In the genomic region with DNA sequence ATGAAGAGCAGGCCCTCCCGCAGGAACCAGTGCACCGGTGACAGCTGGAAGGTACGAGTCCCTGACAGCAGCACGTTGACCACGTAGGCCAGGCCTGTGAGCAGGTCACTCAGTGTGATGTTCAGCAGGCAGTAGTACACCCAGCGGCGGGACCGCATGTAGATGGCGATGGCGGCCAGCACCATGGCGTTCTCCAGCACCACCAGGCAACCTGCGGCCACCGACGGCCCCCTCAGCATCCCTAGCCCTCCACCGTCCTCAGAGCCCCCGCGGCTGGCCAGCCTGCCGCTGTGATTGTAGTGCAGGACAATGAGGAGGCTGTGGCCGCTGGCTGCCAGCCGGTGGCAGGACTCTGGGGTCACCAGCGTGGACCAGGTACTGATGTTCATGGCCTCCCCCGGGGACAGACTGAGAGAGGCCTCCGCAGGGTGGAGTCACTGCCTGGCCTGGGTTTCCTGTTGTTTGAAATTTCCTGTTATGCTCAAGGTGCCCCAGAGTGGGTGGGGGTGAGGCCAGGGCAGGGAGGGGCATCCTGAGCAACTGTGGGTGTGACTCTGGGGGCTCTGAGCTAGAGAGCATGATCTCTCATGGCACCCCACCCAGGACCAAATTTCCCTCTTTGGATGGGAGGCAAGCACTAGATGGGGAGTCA, we compare ENCODE assay signal across 8 mouse cellular contexts. TPM values are rescaled to one million over a fixed set of nuclear protein-coding genes. Genes with fewer than 3 reads are reported as not detected.
DNase-seq lines count a peak whose midpoint lies in the region; ATAC-seq and TF ChIP-seq lines count a peak whose summit lies in the region.

No protein-coding gene starts in this region.

- H3K9me3 ChIP-seq in forebrain, embryonic 10.5 days = no peaks in the 10 kb centered on the region
- H3K9me3 ChIP-seq in forebrain, postnatal 0 days (ENCODE audit: low read length) = no peaks in the 10 kb centered on the region
- H3K9me3 ChIP-seq in lung, embryonic 16.5 days (ENCODE audit: control insufficient read depth, low read length) = no peaks in the 10 kb centered on the region

- DNase-seq in forebrain, embryonic 10.5 days (ENCODE audit: extremely low spot score, low spot score) = no peak
- no peak for DNase-seq in forebrain, postnatal 0 days
- DNase-seq in B cell, adult 2 months = peak; percentile 78 to 81
- DNase-seq in heart, postnatal 25 days (ENCODE audit: low spot score) = peak; percentile 44
- DNase-seq in thymus, postnatal 14 days = peak; percentile 89
- DNase-seq in right cerebral cortex, adult 18-20 months = no peak
- DNase-seq in right cerebral cortex, adult 2 months (ENCODE audit: low spot score in 2 of 2) = no peak

- H3K36me3 ChIP-seq in forebrain, embryonic 10.5 days (replicated peaks) = no peaks in the 10 kb centered on the region
- H3K36me3 ChIP-seq in forebrain, postnatal 0 days (ENCODE audit: insufficient read depth) = no peaks in the 10 kb centered on the region
- H3K36me3 ChIP-seq in lung, embryonic 16.5 days (ENCODE audit: control insufficient read depth, insufficient read depth, low read length) = no peaks in the 10 kb centered on the region

- peaks cover 46% of the 10 kb centered on the region for H3K4me1 ChIP-seq in forebrain, embryonic 10.5 days
- peaks cover 14% of the 10 kb centered on the region for H3K4me1 ChIP-seq in forebrain, postnatal 0 days (ENCODE audit: insufficient read depth)
- H3K4me1 ChIP-seq in lung, embryonic 16.5 days (replicated peaks; ENCODE audit: control insufficient read depth, insufficient read depth, low read length) = peaks cover 11% of the 10 kb centered on the region

- no peak overlapping the region for H3K4me2 ChIP-seq in forebrain, postnatal 0 days (ENCODE audit: low read depth)
- H3K4me2 ChIP-seq in lung, embryonic 16.5 days (ENCODE audit: low read depth, low read length) = peak overlapping the region; percentile 33

- intact Hi-C loops in heart, postnatal 25 days (cut with DNase I) = no loop called here

- TF ChIP-seq CTCF in forebrain, postnatal 0 days (IDR thresholded peaks at IDR 0.05; ENCODE audit: low read depth) = no peak

- no peak overlapping the region for H3K9ac ChIP-seq in forebrain, postnatal 0 days
- no peak overlapping the region for H3K9ac ChIP-seq in lung, embryonic 16.5 days (ENCODE audit: low read length)

- WGBS in forebrain, embryonic 10.5 days = 87% methylated on average over 23 of the region's 23 CpGs
- 87% methylated on average over 23 of the region's 23 CpGs for WGBS in forebrain, postnatal 0 days
- WGBS in lung, embryonic 16.5 days = 61% methylated on average over 23 of the region's 23 CpGs

- H3K27ac ChIP-seq in forebrain, embryonic 10.5 days = peak overlapping the region; percentile 40; the same call in 1 of the 2 replicates
- no peak overlapping the region for H3K27ac ChIP-seq in forebrain, postnatal 0 days (ENCODE audit: low read depth, low read length)
- no peak overlapping the region for H3K27ac ChIP-seq in lung, embryonic 16.5 days (ENCODE audit: low read length)

- H3K4me3 ChIP-seq in forebrain, embryonic 10.5 days = no peak overlapping the region
- no peak overlapping the region for H3K4me3 ChIP-seq in forebrain, postnatal 0 days (ENCODE audit: low read depth, low read length)
- H3K4me3 ChIP-seq in lung, embryonic 16.5 days (ENCODE audit: low read length) = peak overlapping the region; percentile 11; the same call in 1 of the 2 replicates

- H3K27me3 ChIP-seq in forebrain, embryonic 10.5 days (ENCODE audit: poor library complexity, severe bottlenecking) = peaks cover 14% of the 10 kb centered on the region
- peaks cover 2% of the 10 kb centered on the region for H3K27me3 ChIP-seq in forebrain, postnatal 0 days (ENCODE audit: insufficient read depth, low read length)
- H3K27me3 ChIP-seq in lung, embryonic 16.5 days (ENCODE audit: control insufficient read depth, insufficient read depth, low read depth, low read length) = no peaks in the 10 kb centered on the region; the same call in 1 of the 2 replicates

- no peak for ATAC-seq in forebrain, postnatal 0 days
- no peak for ATAC-seq in lung, embryonic 16.5 days (ENCODE audit: low read depth)

RNA-seq across cellular contexts. Expression of a gene that starts 0.6 kb away (rescaled TPM):
- 0.32 and 0.33 TPM in 2 replicates for polyA plus RNA-seq in forebrain, embryonic 10.5 days (2016; fragmentation: Nextera tagmentation; extraction: Ambion mirVana)
- total RNA-seq in forebrain, postnatal 0 days (2014; rRNA removed) = 0.38 TPM in 1 of 2 replicates, not detected in the other
- polyA plus RNA-seq in forebrain, postnatal 0 days (2015; fragmentation: Nextera tagmentation; extraction: Ambion mirVana) = 0.31 and 0.39 TPM in 2 replicates
- 1 to 10 TPM; 1.0 to 1.1 TPM for total RNA-seq in heart, postnatal 25 days (2021)
- 2.8 and 4.1 TPM in 2 replicates for polyA plus RNA-seq in lung, embryonic 16.5 days (2015; fragmentation: Nextera tagmentation; extraction: Ambion mirVana)

RNA-seq across cellular contexts. Expression of a gene that starts 3.2 kb away (rescaled TPM):
- 88.2 and 90.4 TPM in 2 replicates for polyA plus RNA-seq in forebrain, embryonic 10.5 days (2016; fragmentation: Nextera tagmentation; extraction: Ambion mirVana)
- total RNA-seq in forebrain, postnatal 0 days (2014; rRNA removed) = 83.3 and 105 TPM in 2 replicates
- 57.1 and 65.0 TPM in 2 replicates for polyA plus RNA-seq in forebrain, postnatal 0 days (2015; fragmentation: Nextera tagmentation; extraction: Ambion mirVana)
- total RNA-seq in heart, postnatal 25 days (2021) = 10 to 100 TPM; 65.3 to 65.6 TPM
- polyA plus RNA-seq in lung, embryonic 16.5 days (2015; fragmentation: Nextera tagmentation; extraction: Ambion mirVana) = 82.9 and 83.6 TPM in 2 replicates

RNA-seq across cellular contexts. Expression of a gene that starts 16.9 kb away (rescaled TPM):
- polyA plus RNA-seq in forebrain, embryonic 10.5 days (2016; fragmentation: Nextera tagmentation; extraction: Ambion mirVana) = 3.1 and 5.6 TPM in 2 replicates
- 122 and 166 TPM in 2 replicates for total RNA-seq in forebrain, postnatal 0 days (2014; rRNA removed)
- 59.9 and 71.3 TPM in 2 replicates for polyA plus RNA-seq in forebrain, postnatal 0 days (2015; fragmentation: Nextera tagmentation; extraction: Ambion mirVana)
- under 1 TPM; 0.17 to 0.47 TPM for total RNA-seq in heart, postnatal 25 days (2021)
- 0.40 and 0.67 TPM in 2 replicates for polyA plus RNA-seq in lung, embryonic 16.5 days (2015; fragmentation: Nextera tagmentation; extraction: Ambion mirVana)

RNA-seq across cellular contexts. Expression of a gene that starts 24.6 kb away (rescaled TPM):
- polyA plus RNA-seq in forebrain, embryonic 10.5 days (2016; fragmentation: Nextera tagmentation; extraction: Ambion mirVana) = 0.84 and 1.1 TPM in 2 replicates
- total RNA-seq in forebrain, postnatal 0 days (2014; rRNA removed) = 1.3 and 1.5 TPM in 2 replicates
- 1.3 and 1.6 TPM in 2 replicates for polyA plus RNA-seq in forebrain, postnatal 0 days (2015; fragmentation: Nextera tagmentation; extraction: Ambion mirVana)
- 1 to 10 TPM in 1 of 2 experiments, under 1 TPM in 1; 0.81 to 1.0 TPM for total RNA-seq in heart, postnatal 25 days (2021)
- 1.8 and 2.2 TPM in 2 replicates for polyA plus RNA-seq in lung, embryonic 16.5 days (2015; fragmentation: Nextera tagmentation; extraction: Ambion mirVana)

RNA-seq across cellular contexts. Expression of a gene that starts 43.9 kb away (rescaled TPM):
- 7.3 and 8.6 TPM in 2 replicates for polyA plus RNA-seq in forebrain, embryonic 10.5 days (2016; fragmentation: Nextera tagmentation; extraction: Ambion mirVana)
- total RNA-seq in forebrain, postnatal 0 days (2014; rRNA removed) = 9.0 and 14.5 TPM in 2 replicates
- polyA plus RNA-seq in forebrain, postnatal 0 days (2015; fragmentation: Nextera tagmentation; extraction: Ambion mirVana) = 14.8 and 23.1 TPM in 2 replicates
- total RNA-seq in heart, postnatal 25 days (2021) = 100 to 1,000 TPM; 110 to 130 TPM
- polyA plus RNA-seq in lung, embryonic 16.5 days (2015; fragmentation: Nextera tagmentation; extraction: Ambion mirVana) = 92.5 and 106 TPM in 2 replicates

Comparison
In these comparisons a context has a peak if more than half of its experiments do, and no peak if none do; other contexts are left out.
1. DNase-seq: peak in B cell, adult 2 months (2 of 2), heart, postnatal 25 days (single experiment) and thymus, postnatal 14 days (single experiment); none in forebrain, embryonic 10.5 days (single experiment), forebrain, postnatal 0 days (single experiment), right cerebral cortex, adult 18-20 months (single experiment) and right cerebral cortex, adult 2 months (0 of 2).